Mouse (Mus musculus) right cerebral cortex, adult 18-20 months (tissue): ENCODE results near the gene Trim47.
A peak's percentile ranks its signal among the peaks of the same experiment; 100 is the strongest.

ENCODE experiments used
- DNase-seq: peaks from one replicate; pipeline ENCODE4 v3.0.0; 2022; ENCODE audit warnings: mixed read lengths

Gene Trim47

GRCm38 (mm10) chr11:116127156-116127980 is at the start of gene Trim47:
TSS of gene Trim47 (minus strand) at chr11:116127210.
- no peak for DNase-seq

DNA sequence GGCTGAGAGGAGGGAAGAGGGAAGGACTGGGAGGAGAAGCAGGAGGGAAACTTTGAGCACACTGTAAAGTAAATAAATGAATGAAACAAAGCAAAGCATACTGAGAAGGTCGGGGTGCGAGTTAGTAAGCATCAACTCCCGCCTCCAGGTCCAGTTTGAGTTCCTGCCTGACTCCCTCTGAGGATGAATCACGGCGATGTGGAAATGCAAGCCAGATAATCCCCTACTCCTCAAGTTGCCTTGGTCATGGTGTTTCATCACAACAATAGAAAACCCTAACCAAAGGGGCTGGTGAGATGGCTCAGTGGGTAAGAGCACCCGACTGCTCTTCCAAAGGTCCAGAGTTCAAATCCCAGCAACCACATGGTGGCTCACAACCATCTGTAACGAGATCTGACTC is 49.0 kb upstream of the Trim47 start:
- no peak for DNase-seq

GRCm38 (mm10) chr11:116174775-116175448 is 47.9 kb upstream of the Trim47 start:
- DNase-seq = no peak

DNA sequence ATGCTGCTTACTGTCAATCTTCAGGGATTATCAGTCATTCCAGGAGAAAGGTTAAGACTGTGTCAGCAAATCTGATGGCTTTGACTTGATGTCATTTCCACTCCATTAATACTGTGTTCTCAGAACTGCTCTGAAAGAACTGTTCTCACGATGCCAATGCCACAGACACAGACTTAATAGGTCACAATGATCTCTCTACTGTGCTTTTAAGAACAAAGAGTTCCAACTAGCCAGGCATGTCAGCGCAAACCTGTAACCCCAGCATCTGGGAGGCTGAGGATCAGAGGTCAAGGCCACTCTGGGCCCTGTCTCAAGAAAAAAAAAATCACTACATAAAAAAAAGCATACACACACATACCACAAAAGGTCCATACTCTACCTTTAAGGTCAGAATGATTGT is 44.9 kb upstream of the Trim47 start:
- no peak for DNase-seq

DNA sequence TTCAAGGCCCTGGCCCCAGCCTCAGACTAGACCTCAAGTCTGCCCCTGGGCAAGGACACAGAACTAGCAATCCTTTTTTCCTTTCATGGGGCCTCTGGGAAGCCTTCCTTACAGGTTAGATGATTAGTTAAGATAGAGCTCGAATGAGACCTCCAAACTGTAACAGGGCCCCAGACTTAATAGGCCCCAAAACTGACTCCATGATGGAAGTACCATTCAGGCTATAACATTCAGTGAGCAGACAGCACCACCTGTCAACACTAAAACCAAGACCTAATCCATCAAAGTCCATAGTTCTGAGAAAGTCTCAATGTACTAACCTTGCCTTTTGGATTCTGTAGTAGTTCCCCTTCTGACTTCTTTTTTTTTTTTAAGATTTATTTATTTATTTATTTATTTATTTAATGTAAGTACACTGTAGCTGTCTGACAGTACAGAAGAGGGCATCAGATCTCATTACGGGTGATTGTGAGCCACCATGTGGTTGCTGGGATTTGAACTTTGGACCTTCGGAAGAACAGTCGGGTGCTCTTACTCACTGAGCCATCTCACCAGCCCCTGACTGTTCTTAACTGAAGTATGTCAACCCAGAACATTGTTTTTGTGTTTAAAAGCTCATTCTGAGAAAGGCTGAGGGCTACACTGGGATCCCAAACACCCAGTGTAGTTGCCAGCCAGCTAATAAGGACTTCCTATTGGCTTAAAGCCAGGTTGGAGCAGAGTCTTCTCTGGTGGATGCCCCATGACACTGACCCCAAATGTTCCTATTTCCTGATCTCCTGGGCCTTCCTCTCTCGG is 43.2 kb upstream of the Trim47 start:
- no peak for DNase-seq

DNA sequence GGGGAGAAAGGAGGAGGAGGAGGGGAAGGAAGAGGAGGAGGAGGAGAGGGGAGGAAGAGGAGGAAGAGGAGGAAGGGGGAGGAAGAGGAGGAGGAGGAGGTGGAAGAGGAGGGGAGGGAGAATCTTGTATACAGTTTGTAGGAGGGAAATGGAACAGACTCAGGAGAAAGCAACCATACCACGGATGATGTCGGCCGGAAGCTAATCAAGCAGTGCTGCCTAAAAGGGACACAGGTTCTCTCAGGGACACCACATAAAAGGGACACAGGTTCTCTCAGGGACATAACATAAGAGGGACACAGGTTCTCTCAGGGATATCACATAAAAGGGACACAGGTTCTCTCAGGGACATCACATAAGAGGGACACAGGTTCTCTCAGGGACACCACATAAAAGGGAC is 42.2 kb upstream of the Trim47 start:
- no peak for DNase-seq

DNA sequence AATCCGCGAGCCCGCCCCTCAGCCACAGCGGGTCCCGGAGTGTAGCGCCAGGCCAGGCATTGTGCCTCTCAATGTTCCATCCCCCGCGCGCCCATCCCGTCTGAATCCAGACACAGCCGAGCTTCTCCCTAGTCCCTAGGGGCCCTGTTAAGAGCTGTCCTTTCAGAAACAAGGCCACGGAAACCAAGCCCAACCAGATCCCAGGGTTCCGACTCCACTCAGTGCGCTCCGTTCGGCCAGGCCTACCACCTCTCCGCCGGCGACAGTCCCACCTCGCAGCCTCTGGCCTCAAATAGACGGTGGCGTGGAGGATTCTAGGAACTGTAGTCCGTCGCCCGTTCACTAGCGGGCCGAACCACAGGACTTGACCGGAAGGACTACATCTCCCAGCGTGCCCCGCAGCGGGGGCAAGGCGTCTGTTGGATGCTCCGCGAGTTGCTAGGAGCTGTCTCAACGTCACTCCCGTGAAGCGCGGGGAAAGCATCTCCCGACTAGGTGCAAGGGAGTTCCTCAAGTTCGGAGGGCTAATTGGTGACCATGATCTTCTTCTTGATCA is 41.0 kb upstream of the Trim47 start, which contains the start of gene Fbf1:
Gene Fbf1 (minus strand): TSS at position 283 of the 556 bp plus-strand sequence.
- DNase-seq = peak; percentile 98

- no peak for DNase-seq
These were observed 40.2 kb upstream of the Trim47 start for GRCm38 (mm10) chr11:116167232-116167631.

DNA sequence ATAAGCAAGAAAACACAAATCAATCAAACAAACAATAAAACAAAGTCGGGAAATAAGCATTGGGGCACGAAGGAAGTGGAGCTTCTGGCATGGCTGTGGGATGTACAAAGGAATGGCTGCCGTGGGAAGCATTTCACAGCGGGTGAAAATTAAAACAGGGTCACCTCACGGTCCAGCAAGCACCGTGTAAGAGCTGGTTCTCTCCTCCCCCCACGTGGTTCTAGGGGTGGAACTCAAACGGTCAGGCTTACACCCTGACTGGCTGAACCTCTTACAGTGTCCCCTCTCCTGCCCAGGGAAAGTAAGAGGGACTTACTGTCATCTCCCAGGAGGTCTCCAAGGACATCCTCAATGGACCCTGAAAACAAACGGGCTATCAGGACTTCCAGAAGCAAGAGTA is 36.0 kb upstream of the Trim47 start:
- DNase-seq = no peak

DNA sequence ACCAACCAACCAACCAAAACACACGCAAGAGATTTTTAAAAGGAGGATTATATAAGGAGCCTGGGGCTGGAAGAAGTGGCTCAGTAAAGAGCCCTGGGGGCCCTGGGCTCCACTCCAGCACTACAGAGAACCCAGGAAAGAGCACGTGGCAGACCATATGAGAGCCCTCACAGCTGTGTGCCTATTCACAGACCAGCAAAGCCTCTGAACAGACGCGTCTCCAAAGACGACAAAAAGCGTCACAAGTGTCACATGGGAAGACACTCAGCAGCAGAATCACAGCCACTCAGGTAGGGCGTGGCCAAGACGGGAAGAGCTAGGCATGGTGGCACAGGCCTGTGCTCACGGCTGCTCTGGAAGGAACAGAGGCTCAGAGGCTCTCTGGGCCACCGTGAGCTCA is 35.1 kb upstream of the Trim47 start:
- peak; percentile 66 for DNase-seq

- DNase-seq = no peak
These were observed 34.3 kb upstream of the Trim47 start for GRCm38 (mm10) chr11:116161312-116161711.

DNA sequence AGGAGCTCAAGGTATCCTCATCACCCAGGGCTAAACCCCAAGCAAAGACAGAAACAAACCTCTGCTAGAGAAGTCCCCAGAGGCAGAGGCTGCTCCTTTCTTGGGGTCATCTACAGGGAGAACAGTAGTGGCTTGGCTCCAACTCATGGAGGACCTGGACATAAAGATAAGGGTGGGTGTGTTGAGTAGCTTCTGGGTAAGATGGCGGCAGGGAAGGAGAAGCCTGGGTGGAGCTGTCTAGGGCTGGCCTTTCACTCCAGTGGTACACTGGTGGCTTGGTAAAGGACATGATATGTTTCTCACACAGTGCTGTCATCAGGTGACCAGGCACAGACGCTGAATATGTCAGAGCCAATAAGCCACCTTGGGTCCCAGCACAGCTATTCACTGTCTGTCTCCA is 23.9 kb upstream of the Trim47 start:
- DNase-seq = no peak

- DNase-seq = no peak
These were observed 22.3 kb upstream of the Trim47 start for GRCm38 (mm10) chr11:116149341-116149740.

DNA sequence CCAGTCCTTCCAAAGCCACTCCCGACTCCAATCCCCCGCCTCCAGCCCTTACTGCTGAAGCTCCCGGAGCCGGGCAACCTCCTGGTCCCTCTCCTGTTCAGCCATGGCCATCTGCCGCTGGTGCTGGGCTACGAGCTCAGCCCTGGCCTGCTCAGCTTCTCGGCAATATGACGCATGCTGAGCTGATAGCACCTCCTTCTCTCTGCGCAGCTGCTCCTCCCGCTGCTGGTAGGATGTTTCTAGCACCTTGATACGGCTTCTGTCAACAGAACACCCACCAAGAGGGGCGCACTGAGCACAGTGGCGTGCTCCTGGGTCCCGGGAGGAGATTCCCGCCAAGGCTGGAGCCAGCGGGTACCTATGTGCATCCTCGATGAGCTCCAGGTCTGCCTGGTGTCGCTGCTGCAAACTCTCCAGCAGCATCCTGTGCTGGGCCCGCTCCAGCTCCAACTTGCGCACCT is 21.8 kb upstream of the Trim47 start:
- peak; percentile 79 for DNase-seq

GRCm38 (mm10) chr11:116146294-116146985 is 19.4 kb upstream of the Trim47 start:
- DNase-seq = peak; percentile 88

GRCm38 (mm10) chr11:116145481-116146293 is 18.7 kb upstream of the Trim47 start:
- no peak for DNase-seq

DNA sequence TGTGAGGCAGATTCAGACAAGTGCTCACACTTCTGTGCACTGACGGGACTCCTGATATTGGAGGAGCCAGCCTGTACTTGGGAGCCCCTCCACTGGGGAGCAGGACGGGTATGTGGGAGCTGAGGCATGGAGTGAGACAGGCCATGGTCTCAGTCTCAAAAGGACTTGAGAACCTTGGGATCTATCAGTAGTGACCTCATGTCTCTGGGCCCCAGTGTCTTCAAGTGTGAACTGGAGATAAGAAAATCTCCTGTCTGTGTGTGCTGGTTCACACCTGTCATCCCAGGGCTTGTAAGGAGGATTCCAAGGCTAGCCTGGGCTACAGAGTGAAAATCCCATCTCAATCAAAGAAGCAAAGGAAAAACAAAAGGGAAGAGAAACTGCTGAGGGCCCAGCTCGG is 16.5 kb upstream of the Trim47 start:
- DNase-seq = no peak

GRCm38 (mm10) chr11:116142211-116142991 is 15.4 kb upstream of the Trim47 start:
- no peak for DNase-seq

DNA sequence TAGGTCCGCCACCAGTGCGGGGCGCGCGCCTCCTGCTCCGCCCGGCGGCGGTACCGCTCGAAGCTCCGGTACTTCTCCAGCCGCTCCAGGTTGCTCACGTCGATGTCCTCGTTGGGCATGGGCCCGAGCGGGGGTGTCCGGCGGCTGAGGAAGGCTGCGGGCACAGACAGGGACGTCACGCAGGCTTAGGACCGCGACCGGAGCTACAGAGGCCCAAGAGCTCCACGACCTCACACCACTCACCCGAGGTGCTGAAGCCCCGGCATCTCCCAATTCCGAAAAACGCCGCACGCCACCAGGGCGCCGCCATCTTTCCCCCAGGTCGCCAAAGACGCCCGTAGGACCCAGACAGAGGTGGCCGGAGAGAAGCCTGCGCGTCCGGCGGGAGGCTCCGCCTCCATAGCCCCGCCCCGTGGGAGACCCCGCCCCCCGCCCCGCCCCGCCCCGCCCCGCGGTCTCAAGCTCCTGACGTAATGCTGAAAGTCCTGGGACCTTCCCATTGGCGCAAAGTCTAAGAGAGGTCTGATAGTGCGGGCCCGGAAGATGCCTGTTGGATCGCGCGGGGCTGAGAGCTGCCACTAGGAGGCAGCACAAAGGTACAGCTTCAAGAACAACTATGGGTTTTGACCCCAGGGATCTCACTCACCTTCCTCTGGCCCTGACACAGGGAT is 11.6 kb upstream of the Trim47 start, which contains the start of gene Mrpl38:
Gene Mrpl38 (minus strand): TSS at position 401 of the 671 bp plus-strand sequence.
- DNase-seq = peak; percentile 84

DNA sequence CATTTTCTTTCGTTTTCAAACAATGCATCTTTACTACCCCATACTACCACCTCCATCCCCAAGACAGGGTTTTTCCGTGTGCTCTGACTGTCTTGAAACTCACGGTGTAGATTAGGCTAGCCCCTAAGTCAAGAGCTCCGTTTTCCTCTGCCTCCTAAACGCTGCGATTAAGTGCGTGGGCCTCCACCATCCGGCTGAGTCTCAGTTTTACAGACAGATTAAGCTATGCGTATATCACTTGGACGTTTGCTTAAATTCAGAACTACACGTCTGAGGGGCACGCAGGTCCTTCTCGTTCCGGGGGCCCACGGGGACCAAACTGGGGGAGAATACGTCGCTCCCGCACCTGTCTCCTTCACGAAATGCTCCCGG is 11.1 kb upstream of the Trim47 start:
- DNase-seq = no peak
